Comparison of ENCODE assay signal across 28 mouse cellular contexts in genomic region chr14:47613254-47613653, GRCm38 (mm10). TPM values are rescaled to one million over a fixed set of nuclear protein-coding genes. Genes with fewer than 3 reads are reported as not detected.
DNase-seq lines count a peak whose midpoint lies in the region; ATAC-seq and TF ChIP-seq lines count a peak whose summit lies in the region.
"Had no signal": no experiment of that assay in that cellular context is flagged by ENCODE, and none has a peak within 500 bp of the region (broad histone marks: within the 10 kb centered on the region; RNA-seq: fewer than 3 reads in every experiment).

No protein-coding gene starts in this region.

- H3K4me2 ChIP-seq in kidney, postnatal 0 days (ENCODE audit: low read length), result no peak overlapping the region
- no peak overlapping the region for H3K4me2 ChIP-seq in intestine, embryonic 16.5 days (ENCODE audit: low read depth, low read length)
- H3K4me2 ChIP-seq: embryonic facial prominence, embryonic 15.5 days; forebrain, embryonic 12.5 days; hindbrain, embryonic 15.5 days; midbrain, embryonic 15.5 days; stomach, embryonic 15.5 days had no signal

- H3K9me3 ChIP-seq in heart, embryonic 10.5 days, result no peaks in the 10 kb centered on the region
- H3K9me3 ChIP-seq in kidney, postnatal 0 days (replicated peaks; ENCODE audit: low read length), result no peaks in the 10 kb centered on the region
- no peaks in the 10 kb centered on the region for H3K9me3 ChIP-seq in intestine, embryonic 16.5 days (ENCODE audit: control insufficient read depth, low read length)
- H3K9me3 ChIP-seq: embryonic facial prominence, embryonic 15.5 days; forebrain, embryonic 12.5 days; hindbrain, embryonic 15.5 days; midbrain, embryonic 15.5 days; stomach, embryonic 15.5 days had no signal

- H3K9ac ChIP-seq in kidney, postnatal 0 days (ENCODE audit: low read depth, low read length), result no peak overlapping the region
- no peak overlapping the region for H3K9ac ChIP-seq in intestine, embryonic 16.5 days (ENCODE audit: low read depth, low read length)
- H3K9ac ChIP-seq: embryonic facial prominence, embryonic 15.5 days; forebrain, embryonic 12.5 days; forebrain, postnatal 0 days; hindbrain, embryonic 15.5 days; liver, embryonic 14.5 days; midbrain, embryonic 15.5 days; stomach, embryonic 15.5 days had no signal

- H3K27ac ChIP-seq in heart, embryonic 10.5 days, result no peak overlapping the region
- no peak overlapping the region for H3K27ac ChIP-seq in kidney, postnatal 0 days
- H3K27ac ChIP-seq in intestine, embryonic 16.5 days (ENCODE audit: low read length), result 0 out of 2 replicates have a peak overlapping the region, but pooled peaks have one; percentile 8
- H3K27ac ChIP-seq: embryonic facial prominence, embryonic 15.5 days; forebrain, embryonic 12.5 days; hindbrain, embryonic 15.5 days; liver, embryonic 14.5 days; macrophage; midbrain, embryonic 15.5 days; stomach, embryonic 15.5 days had no signal

- TF ChIP-seq CTCF in kidney, postnatal 0 days (IDR thresholded peaks at IDR 0.05; ENCODE audit: low read depth), result no peak

- no peak overlapping the region for H3K4me3 ChIP-seq in heart, embryonic 10.5 days
- H3K4me3 ChIP-seq in kidney, postnatal 0 days (replicated peaks; ENCODE audit: low read depth, low read length), result no peak overlapping the region
- H3K4me3 ChIP-seq in intestine, embryonic 16.5 days (ENCODE audit: low read length), result no peak overlapping the region
- H3K4me3 ChIP-seq: embryonic facial prominence, embryonic 15.5 days; forebrain, embryonic 12.5 days; hindbrain, embryonic 15.5 days; midbrain, embryonic 15.5 days; stomach, embryonic 15.5 days had no signal

- H3K27me3 ChIP-seq in heart, embryonic 10.5 days (ENCODE audit: insufficient read depth, poor library complexity, severe bottlenecking), result no peaks in the 10 kb centered on the region
- no peaks in the 10 kb centered on the region for H3K27me3 ChIP-seq in kidney, postnatal 0 days (ENCODE audit: insufficient read depth, low read length)
- no peaks in the 10 kb centered on the region for H3K27me3 ChIP-seq in intestine, embryonic 16.5 days (replicated peaks; ENCODE audit: control insufficient read depth, insufficient read depth, low read length)
- H3K27me3 ChIP-seq: embryonic facial prominence, embryonic 15.5 days; forebrain, embryonic 12.5 days; hindbrain, embryonic 15.5 days; midbrain, embryonic 15.5 days; stomach, embryonic 15.5 days had no signal

- H3K36me3 ChIP-seq in heart, embryonic 10.5 days, result no peaks in the 10 kb centered on the region
- H3K36me3 ChIP-seq in kidney, postnatal 0 days (ENCODE audit: insufficient read depth, low read length), result no peaks in the 10 kb centered on the region
- no peaks in the 10 kb centered on the region for H3K36me3 ChIP-seq in intestine, embryonic 16.5 days (ENCODE audit: control insufficient read depth, insufficient read depth, low read length)
- H3K36me3 ChIP-seq: embryonic facial prominence, embryonic 15.5 days; forebrain, embryonic 12.5 days; hindbrain, embryonic 15.5 days; midbrain, embryonic 15.5 days; stomach, embryonic 15.5 days had no signal

- WGBS in heart, embryonic 10.5 days, result 72% methylated on average over 7 of the region's 7 CpGs
- 47% methylated on average over 7 of the region's 7 CpGs for WGBS in kidney, postnatal 0 days
- 32% methylated on average over 7 of the region's 7 CpGs for WGBS in intestine, embryonic 16.5 days

- peak; percentile 13 for DNase-seq in heart, adult 8-10 months (ENCODE audit: low spot score)
- no peak for DNase-seq in heart, embryonic 10.5 days (ENCODE audit: low spot score)
- peak; percentile 42 for DNase-seq in kidney, postnatal 0 days (ENCODE audit: low spot score)
- DNase-seq in kidney, postnatal 25 days, result no peak
- DNase-seq in retina, embryonic 14.5 days (ENCODE audit: low spot score), result peak; percentile 4
- DNase-seq in retina, postnatal 1 day, result no peak
- DNase-seq in ovary, postnatal 14 days (ENCODE audit: low spot score), result no peak
- DNase-seq: adrenal gland, postnatal 25 days; cerebellum, adult 11-12 months; cerebellum, postnatal 10 days; forebrain, postnatal 0 days; kidney, adult 9 months; kidney, postnatal 4 days; left cerebral cortex, postnatal 4 days; liver; lung, adult 2 months; lung, postnatal 10 days; right cerebral cortex, postnatal 25 days; thymus, postnatal 4 days had no signal

- no peaks in the 10 kb centered on the region for H3K4me1 ChIP-seq in heart, embryonic 10.5 days
- H3K4me1 ChIP-seq in kidney, postnatal 0 days (replicated peaks; ENCODE audit: insufficient read depth, low read length), result no peaks in the 10 kb centered on the region
- H3K4me1 ChIP-seq in intestine, embryonic 16.5 days (ENCODE audit: control insufficient read depth, insufficient read depth, low read length), result 0 out of 2 replicates have a peak, but pooled peaks cover 2% of the 10 kb centered on the region
- H3K4me1 ChIP-seq: embryonic facial prominence, embryonic 15.5 days; forebrain, embryonic 12.5 days; hindbrain, embryonic 15.5 days; midbrain, embryonic 15.5 days; stomach, embryonic 15.5 days had no signal

- ATAC-seq in kidney, postnatal 0 days (replicated peaks; ENCODE audit: low FRiP score, low read depth), result no peak
- ATAC-seq in intestine, embryonic 16.5 days, result peak; percentile 64; the same call in 1 of the 2 replicates
- ATAC-seq: CD4-positive, CD25-positive, alpha-beta regulatory T cell, adult 4 months; forebrain, postnatal 0 days; midbrain, embryonic 15.5 days had no signal

RNA-seq across cellular contexts. Expression of gene Ktn1, which starts 35.0 kb away (rescaled TPM):
- total RNA-seq in heart, adult 8-10 months (2022), result 100 to 1,000 TPM; 175 to 222 (median 206) TPM
- 73.1 and 82.3 TPM in 2 replicates for polyA plus RNA-seq in heart, embryonic 10.5 days (2016; fragmentation: Nextera tagmentation; extraction: Ambion mirVana)
- 68.3 and 69.0 TPM in 2 replicates for polyA plus RNA-seq in kidney, postnatal 0 days (2015; fragmentation: Nextera tagmentation; extraction: Ambion mirVana)
- 33.4 and 37.2 TPM in 2 replicates for polyA plus RNA-seq in intestine, embryonic 16.5 days (2015; fragmentation: Nextera tagmentation; extraction: Ambion mirVana)

RNA-seq across cellular contexts. Expression of gene Atg14, which starts 42.8 kb away (rescaled TPM):
- 10 to 100 TPM in 2 of 4 experiments, 1 to 10 TPM in 2; 8.0 to 11.3 (median 9.8) TPM for total RNA-seq in heart, adult 8-10 months (2022)
- polyA plus RNA-seq in heart, embryonic 10.5 days (2016; fragmentation: Nextera tagmentation; extraction: Ambion mirVana), result 10.6 and 11.7 TPM in 2 replicates
- polyA plus RNA-seq in kidney, postnatal 0 days (2015; fragmentation: Nextera tagmentation; extraction: Ambion mirVana), result 13.8 and 13.9 TPM in 2 replicates
- polyA plus RNA-seq in intestine, embryonic 16.5 days (2015; fragmentation: Nextera tagmentation; extraction: Ambion mirVana), result 11.4 and 11.7 TPM in 2 replicates

Comparison
In these comparisons a context has a peak if more than half of its experiments do, and no peak if none do; other contexts are left out.
1. DNase-seq: peak in heart, adult 8-10 months (single experiment), kidney, postnatal 0 days (single experiment) and retina, embryonic 14.5 days (single experiment); none in heart, embryonic 10.5 days (single experiment), kidney, postnatal 25 days (0 of 2), retina, postnatal 1 day (single experiment) and ovary, postnatal 14 days (single experiment).